Mouse (Mus musculus) retina, adult 2 months (tissue): ENCODE results near the gene Tusc1.

Experiments
- DNase-seq: peaks from one replicate; pipeline ENCODE4 v3.0.0-alpha.2; 2012; ENCODE audit warnings: low read depth, low spot score

The Tusc1 gene

DNA sequence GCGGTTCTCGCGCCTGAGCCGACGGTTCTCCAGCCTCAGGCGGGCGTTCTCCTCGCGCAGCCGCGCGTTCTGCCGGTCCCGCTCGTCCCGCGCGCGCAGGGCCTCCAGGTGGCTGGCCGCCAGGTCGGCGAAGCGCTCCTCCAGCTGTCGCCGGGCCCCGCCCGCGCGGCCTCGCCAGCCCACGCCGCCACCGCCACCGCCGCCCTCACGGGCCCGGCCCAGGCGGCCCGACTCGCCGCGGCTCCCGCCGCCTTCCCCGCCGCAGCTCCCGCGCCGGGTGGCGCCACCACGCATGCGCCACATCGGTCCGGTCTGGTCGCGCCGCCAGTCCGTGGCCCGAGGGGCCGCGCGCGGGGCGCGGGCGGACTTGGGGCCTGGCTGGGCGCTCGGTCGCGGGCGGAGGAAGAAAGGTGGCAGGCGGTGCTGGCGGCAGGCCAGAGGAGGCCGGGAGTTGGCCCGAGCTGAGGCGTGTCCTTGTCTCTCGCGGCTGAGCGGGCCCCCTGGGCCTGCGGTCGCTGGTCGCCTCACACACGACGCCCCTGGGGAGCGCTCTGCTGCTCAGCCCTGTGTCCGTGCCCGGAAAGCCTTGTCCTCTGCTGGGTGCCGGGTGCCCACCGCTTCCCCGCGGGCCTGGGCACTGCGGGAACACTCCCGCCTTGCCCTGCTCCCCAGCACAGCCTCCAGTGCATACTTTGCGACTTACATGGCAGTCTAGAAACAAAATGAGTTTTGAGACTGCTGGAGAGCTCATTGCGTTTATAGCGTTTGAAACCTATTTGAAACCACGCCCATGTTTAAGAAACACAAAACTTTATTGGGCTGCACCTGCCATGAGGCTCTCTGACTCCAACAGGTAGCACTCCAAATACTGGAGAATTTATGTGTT is at the start of gene Tusc1:
Tusc1 (minus strand) TSS at position 394 of the 886 bp plus-strand sequence.
- DNase-seq = no peak

DNA sequence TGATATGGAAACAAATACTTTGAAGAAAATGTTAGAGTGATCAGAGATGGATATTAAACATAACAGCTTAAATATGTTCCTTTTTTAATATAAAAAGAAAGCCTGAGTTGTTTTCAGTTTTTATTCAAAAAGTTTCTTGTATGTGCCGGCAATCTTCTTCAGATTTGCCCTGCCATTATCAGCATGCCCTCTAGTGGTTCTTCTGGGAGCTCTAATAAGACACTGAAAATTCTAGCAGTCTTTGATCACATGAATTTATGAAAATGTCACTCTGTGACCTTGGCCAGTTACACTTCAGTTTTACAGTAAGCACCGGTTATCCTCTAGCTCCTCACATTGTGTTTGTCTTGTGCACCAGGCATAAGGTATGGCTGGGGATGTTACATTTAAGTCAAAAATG is 17.6 kb upstream of the Tusc1 start:
- no peak for DNase-seq

DNA sequence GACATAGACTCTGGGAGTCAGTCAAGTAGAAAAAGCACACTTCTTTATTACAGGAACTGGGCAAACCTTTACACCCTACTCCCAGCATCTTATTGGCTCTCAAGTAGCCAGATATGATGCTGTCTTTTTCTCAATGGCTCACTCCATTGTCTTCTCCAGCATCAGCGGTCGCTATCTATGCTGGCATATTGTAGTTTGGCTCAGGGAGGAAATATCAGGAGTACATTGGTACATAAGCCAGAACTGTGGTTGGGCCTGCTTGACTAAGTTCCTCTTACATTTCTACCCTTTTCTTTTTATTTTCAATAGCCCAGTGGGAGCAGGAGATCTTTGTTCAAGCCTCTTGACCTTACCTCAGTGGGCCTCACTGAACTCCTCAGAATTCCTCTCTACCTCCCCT is 9.0 kb upstream of the Tusc1 start:
- no peak for DNase-seq

DNA sequence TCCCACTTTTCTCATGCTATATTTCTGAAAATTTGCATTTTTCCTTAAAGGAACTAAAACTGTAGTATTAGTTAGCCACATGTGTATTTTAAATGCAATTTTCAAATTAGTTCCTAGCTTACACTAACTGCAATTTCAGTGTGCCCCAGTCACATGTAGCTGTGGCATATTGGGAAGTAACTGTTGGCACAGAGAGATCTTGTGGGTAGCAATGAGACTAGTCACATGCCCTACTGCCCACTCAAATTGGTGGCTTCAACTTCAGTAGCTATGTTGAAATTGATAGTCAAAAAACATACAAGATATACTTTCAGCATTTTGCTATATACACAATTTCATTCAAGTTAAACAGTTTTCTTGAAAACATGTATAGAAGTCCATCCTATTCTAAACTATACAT is 6.3 kb upstream of the Tusc1 start:
- DNase-seq = no peak

DNA sequence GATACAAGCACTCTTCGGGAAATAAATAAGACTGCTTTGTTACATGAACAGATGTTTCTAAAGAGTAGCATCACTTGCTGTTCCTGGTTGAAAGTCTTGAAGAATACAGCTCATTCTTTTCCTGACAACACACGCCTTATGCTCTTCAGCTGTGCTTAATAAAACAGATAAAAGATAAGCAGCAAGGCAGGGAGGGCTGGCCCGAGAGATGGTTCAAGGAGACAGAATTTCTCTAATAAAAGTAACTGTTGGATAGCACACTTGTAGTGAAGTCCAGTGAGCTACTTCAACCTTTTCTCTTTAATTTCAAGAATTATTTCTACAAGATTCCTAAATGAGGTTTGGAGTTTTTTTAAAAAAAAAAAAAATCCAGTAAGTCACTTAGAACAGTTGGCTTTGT is 2.7 kb upstream of the Tusc1 start:
- DNase-seq = no peak

DNA sequence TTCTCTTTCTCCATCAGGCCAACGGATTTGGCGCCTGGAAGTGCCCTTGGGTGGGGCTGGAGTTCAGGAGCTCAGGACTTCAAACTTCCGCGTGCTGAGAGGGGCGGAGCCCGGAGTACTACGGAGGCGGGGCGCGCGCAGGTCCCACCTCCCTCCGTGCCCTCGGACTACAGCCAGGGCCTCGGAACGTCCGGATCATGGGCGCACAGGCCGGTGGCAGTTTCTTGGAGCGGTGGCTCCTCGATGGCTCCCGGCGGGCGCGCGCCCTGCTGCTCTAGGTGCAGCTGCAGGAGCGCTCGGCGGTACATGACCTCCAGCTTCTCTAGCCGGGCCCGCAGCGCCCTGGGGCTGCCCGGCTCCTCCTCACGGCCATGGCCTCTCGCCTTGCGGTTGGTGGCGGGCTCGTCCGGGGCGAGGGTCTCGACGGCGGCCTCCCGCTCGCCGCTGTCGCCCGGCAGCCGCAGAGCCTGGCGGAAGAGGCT is 634 bp downstream of the Tusc1 start:
- no peak for DNase-seq

DNA sequence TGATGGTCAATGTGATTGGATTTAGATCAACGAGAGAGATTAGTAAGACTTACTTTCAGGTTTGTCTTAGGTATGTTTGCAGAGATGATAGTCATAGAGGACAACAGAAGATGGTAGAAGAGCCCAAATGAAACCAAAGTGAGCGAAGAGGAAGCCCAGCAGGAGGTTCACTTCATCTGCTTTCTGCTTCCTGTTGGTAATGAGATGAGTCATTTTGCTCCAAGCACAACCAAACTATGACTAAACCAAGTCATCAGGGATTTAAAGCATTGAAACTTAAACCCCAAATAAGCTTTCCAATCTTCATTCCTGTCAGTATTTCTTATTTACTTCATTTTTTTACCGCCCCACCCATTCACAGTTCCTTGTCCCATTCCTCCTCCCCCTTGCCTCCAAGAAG is 27.8 kb downstream of the Tusc1 start:
- no peak for DNase-seq

DNA sequence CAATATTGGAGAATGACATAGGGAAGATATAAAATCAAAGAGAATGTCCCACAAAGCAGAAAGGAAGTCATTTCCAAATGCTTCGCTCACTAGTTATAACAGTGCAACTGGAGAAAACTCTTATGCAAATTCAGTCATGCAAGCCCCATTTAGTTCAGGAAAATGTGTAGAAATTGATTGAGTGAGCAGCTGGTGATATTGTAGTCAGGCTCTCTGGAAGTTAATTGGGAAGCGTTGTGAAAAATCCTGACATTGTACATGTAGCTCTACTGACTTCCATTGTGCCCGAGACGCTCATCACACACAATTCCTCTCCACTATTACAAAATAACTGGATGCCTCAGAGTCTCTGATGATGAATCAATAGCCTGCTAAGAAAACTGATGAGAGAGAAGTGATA is 49.2 kb downstream of the Tusc1 start:
- DNase-seq = no peak
